Mouse (Mus musculus) forebrain, postnatal 0 days (tissue): ENCODE results near the gene Cdhr2. TPM values are rescaled to one million over a fixed set of nuclear protein-coding genes. Genes with fewer than 3 reads are reported as not detected.

Source experiments
- ATAC-seq: fragments of 200-750 bp; cut with Nextera tagmentation; 2 replicates; pipeline ENCODE4 v1.8.0; 2017; ENCODE audit warnings: mild to moderate bottlenecking, moderate library complexity
- DNase-seq: peaks from one replicate; pipeline ENCODE4 v3.0.0-alpha.2; 2015
- H3K27ac ChIP-seq: fragments of 300-500 bp; sonication (generic); 2 replicates; pipeline ENCODE4 v1.5.1; 2014; ENCODE audit warnings: low read depth, mild to moderate bottlenecking, antibody characterized with exemption, low read length, moderate library complexity, mixed read lengths
- H3K27me3 ChIP-seq: fragments of 300-500 bp; sonication (generic); 2 replicates; pipeline ENCODE4 v1.6.1; 2014; ENCODE audit warnings: mild to moderate bottlenecking, low read length, mixed read lengths; ENCODE audit not compliant: insufficient read depth
- H3K36me3 ChIP-seq: fragments of 300-500 bp; sonication (generic); 2 replicates; pipeline ENCODE4 v1.6.1; 2014; ENCODE audit warnings: mild to moderate bottlenecking, moderate library complexity; ENCODE audit not compliant: insufficient read depth
- H3K4me1 ChIP-seq: fragments of 300-500 bp; sonication (generic); 2 replicates; pipeline ENCODE4 v1.6.1; 2014; ENCODE audit warnings: antibody characterized with exemption; ENCODE audit not compliant: insufficient read depth
- H3K4me2 ChIP-seq: fragments of 300-500 bp; sonication (generic); 2 replicates; pipeline ENCODE4 v1.6.1; 2014; ENCODE audit warnings: low read depth, mild to moderate bottlenecking, moderate library complexity
- H3K4me3 ChIP-seq: fragments of 300-500 bp; sonication (generic); 2 replicates; pipeline ENCODE4 v1.5.1; 2014; ENCODE audit warnings: low read depth, low read length, mixed read lengths
- H3K9ac ChIP-seq: fragments of 300-500 bp; sonication (generic); 2 replicates; pipeline ENCODE4 v1.6.1; 2014; ENCODE audit warnings: mild to moderate bottlenecking
- H3K9me3 ChIP-seq: fragments of 300-500 bp; sonication (generic); 2 replicates; pipeline ENCODE4 v1.6.1; 2016; ENCODE audit warnings: low read length
- CTCF ChIP-seq: sonication (generic); IDR thresholded peaks from 2 replicates; pipeline ENCODE4 v1.5.1; 2016; ENCODE audit warnings: antibody characterized with exemption, control low read depth, low read depth
- WGBS: fragments of 180-500 bp; shearing (Covaris S2); extraction: QIAGEN DNeasy Blood & Tissue Kit; methylation state at CpG from one replicate; pipeline ENCODE4 v1.1.7; 2014; 5-methylcytosine and 5-hydroxymethylcytosine counted together
- polyA plus RNA-seq: library from polyadenylated mRNA; unstranded; fragments of >200 nt; fragmentation: Nextera tagmentation; extraction: Ambion mirVana; gene quantifications from 2 replicates; pipeline ENCODE4 v1.2.1, GENCODE M21; 2015
- total RNA-seq: library from RNA; depleted of rRNA; stranded (reverse); fragments of >200 nt; gene quantifications from 2 replicates; pipeline ENCODE4 v1.2.3, GENCODE M21; 2014

Gene Cdhr2
- total and polyA plus RNA-seq, 2 experiments from 2014 or later: 0.53 to 0.76 TPM

DNA sequence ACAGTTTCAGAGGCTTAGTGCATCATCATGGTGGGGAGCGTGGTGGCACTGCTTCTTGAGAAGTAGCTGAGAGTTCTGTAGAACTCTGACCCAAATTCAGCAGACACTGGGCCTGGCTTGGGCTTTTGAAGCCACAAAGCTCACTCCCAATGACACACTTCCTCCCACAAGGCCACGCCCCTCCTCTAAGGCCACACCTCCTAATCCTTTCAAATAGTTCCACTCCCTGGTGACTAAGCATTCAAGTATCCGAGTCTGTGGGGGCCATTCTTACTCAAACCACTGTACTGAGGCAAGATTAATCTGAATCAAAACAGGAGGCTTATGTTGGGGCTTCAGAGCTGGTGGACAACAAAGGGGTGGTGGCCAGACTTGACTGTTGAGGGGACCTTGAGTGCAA is 9.6 kb downstream of the Cdhr2 start:
- Histone ChIP-seq H3K36me3 (no peaks in the 10 kb centered on the region), H3K27me3 (no peaks in the 10 kb centered on the region), H3K4me3 (no peak overlapping the region), H3K4me1 (no peaks in the 10 kb centered on the region), H3K4me2 (no peak overlapping the region), H3K9me3 (no peaks in the 10 kb centered on the region), H3K9ac (no peak overlapping the region), H3K27ac (no peak overlapping the region)
- DNase-seq (no peak), ATAC-seq (no peak)
- WGBS: 76% methylated on average over 3 of the region's 3 CpGs
- no peak for TF ChIP-seq CTCF

DNA sequence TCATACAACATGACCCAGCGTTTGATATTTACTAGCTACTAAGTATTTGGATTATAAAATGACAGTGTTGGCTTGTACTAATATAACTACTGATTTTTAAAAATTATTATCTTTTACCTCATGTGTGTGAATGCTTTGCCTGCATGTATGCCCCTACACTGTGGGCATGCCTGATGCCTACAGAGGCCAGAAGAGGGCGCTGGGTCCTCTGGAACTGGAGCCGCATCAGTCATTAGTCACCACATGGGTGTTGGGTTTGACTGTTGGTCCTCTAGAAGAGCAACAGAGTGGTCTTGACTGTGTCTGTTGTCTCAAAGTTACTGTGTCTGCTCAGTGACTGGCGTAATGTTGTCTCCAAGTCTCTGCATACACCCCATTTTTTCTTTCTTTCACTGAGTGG is 13.1 kb downstream of the Cdhr2 start:
- DNase-seq (no peak), ATAC-seq (no peak)
- Histone ChIP-seq H3K27ac (no peak overlapping the region), H3K9ac (no peak overlapping the region), H3K4me2 (no peak overlapping the region), H3K4me1 (no peaks in the 10 kb centered on the region), H3K4me3 (no peak overlapping the region), H3K9me3 (no peaks in the 10 kb centered on the region), H3K27me3 (no peaks in the 10 kb centered on the region), H3K36me3 (no peaks in the 10 kb centered on the region)
- 52% methylated on average over 4 of the region's 4 CpGs for WGBS
- TF ChIP-seq CTCF: peak; percentile 41; the same call in 1 of the 2 replicates

DNA sequence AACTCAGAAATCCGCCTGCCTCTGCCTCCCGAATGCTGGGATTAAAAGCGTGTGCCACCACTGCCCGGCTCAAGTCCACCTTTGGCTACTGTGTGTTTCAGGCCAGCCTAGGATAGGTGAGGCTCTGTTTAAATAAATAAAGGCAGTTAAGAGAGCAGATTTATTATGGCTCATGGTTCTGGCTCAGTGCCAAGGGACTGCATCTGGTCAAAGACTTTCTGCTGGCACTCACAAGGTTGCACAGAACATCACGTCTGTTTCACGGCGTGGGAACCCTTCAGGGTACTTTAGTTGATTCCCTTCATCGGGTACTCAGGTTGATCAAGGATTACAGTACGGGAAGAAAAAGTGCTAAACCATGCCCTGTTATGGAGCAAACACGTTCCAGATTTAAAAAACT is 13.7 kb downstream of the Cdhr2 start:
- H3K4me2 ChIP-seq: no peak overlapping the region
- no peaks in the 10 kb centered on the region for H3K36me3 ChIP-seq
- H3K9ac ChIP-seq: no peak overlapping the region
- ATAC-seq (no peak), DNase-seq (no peak)
- H3K9me3 ChIP-seq: no peaks in the 10 kb centered on the region
- no peak for TF ChIP-seq CTCF
- no peaks in the 10 kb centered on the region for H3K27me3 ChIP-seq
- no peaks in the 10 kb centered on the region for H3K4me1 ChIP-seq
- no peak overlapping the region for H3K4me3 ChIP-seq
- no peak overlapping the region for H3K27ac ChIP-seq
- 68% methylated on average over 10 of the region's 10 CpGs for WGBS

DNA sequence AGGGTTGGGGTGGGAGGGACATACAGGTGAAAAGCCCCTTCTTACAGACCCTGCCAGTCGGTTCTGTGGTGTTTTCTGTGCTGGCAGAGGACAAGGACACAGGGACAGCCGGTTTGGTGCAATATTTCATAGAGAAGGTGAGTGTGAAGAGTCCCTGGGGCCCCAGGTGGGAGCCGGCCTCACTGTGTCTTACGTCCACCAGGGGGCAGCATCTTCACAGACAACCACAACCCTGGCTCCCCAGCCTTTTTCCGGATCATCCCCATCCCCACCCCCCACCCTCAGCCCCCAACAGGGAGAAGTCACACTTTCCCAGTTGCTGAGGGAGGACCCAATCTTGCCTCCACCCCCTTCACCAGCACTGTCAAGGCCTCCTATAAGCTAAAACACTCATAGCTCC is 15.7 kb downstream of the Cdhr2 start:
- peak; percentile 76 for TF ChIP-seq CTCF
- H3K27me3 ChIP-seq: no peaks in the 10 kb centered on the region
- H3K36me3 ChIP-seq: no peaks in the 10 kb centered on the region
- WGBS: 6% methylated on average over 5 of the region's 5 CpGs
- no peaks in the 10 kb centered on the region for H3K4me1 ChIP-seq
- H3K27ac ChIP-seq: no peak overlapping the region
- H3K9me3 ChIP-seq: no peaks in the 10 kb centered on the region
- H3K4me3 ChIP-seq: no peak overlapping the region
- H3K4me2 ChIP-seq: no peak overlapping the region
- peak; percentile 64 for ATAC-seq
- peak; percentile 70 for DNase-seq
- no peak overlapping the region for H3K9ac ChIP-seq

DNA sequence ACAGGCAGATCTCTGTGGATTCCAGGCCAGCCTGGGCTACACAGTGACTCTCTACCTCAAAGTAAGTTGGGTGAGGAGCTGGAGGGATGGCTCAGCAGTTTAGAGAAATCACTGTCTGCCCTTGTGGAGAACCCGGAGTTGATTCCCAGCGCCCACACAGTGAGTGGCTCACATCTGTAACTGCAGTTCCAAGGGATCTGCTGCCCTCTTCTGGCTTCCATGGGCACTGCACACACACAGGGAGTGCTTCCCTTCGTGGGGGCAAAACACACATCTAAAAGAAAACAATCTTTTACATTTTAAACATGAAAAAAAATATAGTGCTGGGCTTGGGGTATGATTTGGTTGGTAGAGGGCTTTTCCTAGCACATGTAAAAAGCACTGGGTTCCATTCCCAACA is 21.9 kb downstream of the Cdhr2 start:
- ATAC-seq: no peak
- Histone ChIP-seq H3K4me1 (no peaks in the 10 kb centered on the region), H3K4me2 (no peak overlapping the region), H3K27me3 (no peaks in the 10 kb centered on the region), H3K27ac (no peak overlapping the region), H3K36me3 (no peaks in the 10 kb centered on the region), H3K4me3 (no peak overlapping the region), H3K9ac (no peak overlapping the region), H3K9me3 (no peaks in the 10 kb centered on the region)
- TF ChIP-seq CTCF: peak; percentile 26
- DNase-seq: no peak
- whole genome bisulfite sequencing: 90% methylated on average over 3 of the region's 3 CpGs

DNA sequence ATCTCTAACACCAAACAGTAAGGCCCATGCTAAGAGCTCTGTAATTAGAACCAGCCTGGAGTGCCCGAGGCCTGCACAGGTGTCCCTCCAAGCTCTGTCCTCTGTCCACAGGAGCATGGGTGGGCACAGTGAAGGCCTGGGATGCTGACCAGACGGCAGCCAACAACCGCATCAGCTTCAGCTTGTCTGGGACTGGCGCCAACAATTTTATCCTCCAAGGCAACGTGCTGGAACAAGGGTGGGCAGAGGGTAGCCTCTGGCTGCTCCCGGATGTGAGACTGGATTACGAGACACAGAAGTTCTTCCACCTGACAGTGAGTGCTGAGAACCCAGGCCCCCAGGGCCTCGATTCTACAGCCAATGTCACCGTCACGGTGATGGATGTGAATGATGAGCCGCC is 24.9 kb downstream of the Cdhr2 start:
- H3K4me1 ChIP-seq: no peaks in the 10 kb centered on the region
- WGBS: 62% methylated on average over 11 of the region's 11 CpGs

DNA sequence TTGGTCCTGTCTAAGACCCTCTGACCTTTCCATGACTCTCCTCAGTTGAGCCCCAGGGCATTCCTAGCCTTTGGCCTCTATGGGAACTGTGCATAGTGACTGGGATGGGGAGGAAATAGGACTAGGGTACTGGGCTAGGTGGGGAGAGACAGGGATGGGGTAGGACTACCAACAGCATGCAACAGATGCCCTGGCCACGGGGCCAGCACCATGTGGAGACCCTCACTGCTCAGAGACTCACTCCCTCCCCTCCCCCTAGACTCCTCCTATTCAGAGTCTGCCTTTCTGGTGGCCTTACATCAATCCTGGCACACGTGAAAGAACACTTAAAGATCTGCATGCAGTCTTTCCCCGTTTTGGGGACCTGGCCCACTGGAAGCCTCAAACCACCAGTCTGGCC is 35.7 kb downstream of the Cdhr2 start:
- ATAC-seq: no peak
- no peak for TF ChIP-seq CTCF
- 48% methylated on average over 3 of the region's 3 CpGs for WGBS
- no peak overlapping the region for H3K4me2 ChIP-seq
- no peaks in the 10 kb centered on the region; the same call in 1 of the 2 replicates for H3K27me3 ChIP-seq
- H3K9ac ChIP-seq: no peak overlapping the region
- H3K27ac ChIP-seq: no peak overlapping the region
- H3K4me3 ChIP-seq: no peak overlapping the region
- H3K36me3 ChIP-seq: peaks cover 71% of the 10 kb centered on the region
- H3K9me3 ChIP-seq: no peaks in the 10 kb centered on the region
- DNase-seq: no peak
- no peaks in the 10 kb centered on the region for H3K4me1 ChIP-seq

More for the DNA sequence above, 24.9 kb downstream of the Cdhr2 start:
- ATAC-seq (no peak), DNase-seq (no peak)
- no peak for TF ChIP-seq CTCF
- no peaks in the 10 kb centered on the region for H3K9me3 ChIP-seq
- H3K4me2 ChIP-seq: no peak overlapping the region
- no peak overlapping the region for H3K4me3 ChIP-seq
- H3K27me3 ChIP-seq: no peaks in the 10 kb centered on the region
- no peaks in the 10 kb centered on the region for H3K36me3 ChIP-seq
- H3K27ac ChIP-seq: no peak overlapping the region
- no peak overlapping the region for H3K9ac ChIP-seq
